Mouse (Mus musculus) heart, embryonic 13.5 days (tissue): ENCODE measurements around the gene Smyd3. TPM values are rescaled to one million over a fixed set of nuclear protein-coding genes. Genes with fewer than 3 reads are reported as not detected.
A peak's percentile ranks its signal among the peaks of the same experiment; 100 is the strongest.

Experiments
- ATAC-seq: fragments of 200-750 bp; cut with Nextera tagmentation; 2 replicates; pipeline ENCODE4 v1.8.0; 2017; ENCODE audit warnings: moderate TSS enrichment; ENCODE audit not compliant: insufficient number of reproducible peaks, low FRiP score, low TSS enrichment; ENCODE audit errors: extremely low read depth
- H3K27ac ChIP-seq: fragments of 300-500 bp; sonication (generic); replicated peaks from 2 replicates; pipeline ENCODE4 v1.5.1; 2015; ENCODE audit warnings: moderate library complexity, mild to moderate bottlenecking, inconsistent platforms
- H3K27me3 ChIP-seq: fragments of 300-500 bp; sonication (generic); replicated peaks from 2 replicates; pipeline ENCODE4 v1.6.1; 2015; ENCODE audit warnings: mild to moderate bottlenecking, inconsistent platforms
- H3K36me3 ChIP-seq: fragments of 300-500 bp; sonication (generic); 2 replicates; pipeline ENCODE4 v1.6.1; 2015; ENCODE audit warnings: mild to moderate bottlenecking, inconsistent platforms
- H3K4me1 ChIP-seq: fragments of 300-500 bp; sonication (generic); 2 replicates; pipeline ENCODE4 v1.6.1; 2015; ENCODE audit warnings: inconsistent platforms
- H3K4me2 ChIP-seq: fragments of 300-500 bp; sonication (generic); 2 replicates; pipeline ENCODE4 v1.6.1; 2015; ENCODE audit warnings: inconsistent platforms, mild to moderate bottlenecking, moderate library complexity
- H3K4me3 ChIP-seq: fragments of 300-500 bp; sonication (generic); 2 replicates; pipeline ENCODE4 v1.5.1; 2015; ENCODE audit warnings: moderate library complexity, mild to moderate bottlenecking, inconsistent platforms
- H3K9ac ChIP-seq: fragments of 300-500 bp; sonication (generic); 2 replicates; pipeline ENCODE4 v1.6.1; 2015; ENCODE audit warnings: inconsistent platforms, mild to moderate bottlenecking, moderate library complexity
- H3K9me3 ChIP-seq: fragments of 300-500 bp; sonication (generic); 2 replicates; pipeline ENCODE4 v1.6.1; 2016; ENCODE audit warnings: inconsistent platforms
- WGBS: fragments of 180-500 bp; shearing (Covaris S2); methylation state at CpG from one replicate; pipeline ENCODE4 v1.1.7; 2015; ENCODE audit warnings: mixed read lengths; 5-methylcytosine and 5-hydroxymethylcytosine counted together
- polyA plus RNA-seq: library from polyadenylated mRNA; unstranded; fragments of >200 nt; fragmentation: Nextera tagmentation; extraction: Ambion mirVana; gene quantifications from 2 replicates; pipeline ENCODE4 v1.2.1, GENCODE M21; 2015

Smyd3 gene
- polyA plus RNA-seq, 1 experiment from 2014 or later: 9.6 TPM

GRCm38 (mm10) chr1:179485784-179486540, 31.9 kb downstream of the Smyd3 start:
- Histone ChIP-seq H3K4me2 (no peak overlapping the region), H3K27me3 (no peaks in the 10 kb centered on the region), H3K9ac (no peak overlapping the region), H3K36me3 (no peaks in the 10 kb centered on the region), H3K4me3 (no peak overlapping the region), H3K9me3 (no peaks in the 10 kb centered on the region; the same call in 1 of the 2 replicates), H3K27ac (peak overlapping the region; percentile 70), H3K4me1 (peaks cover 28% of the 10 kb centered on the region)
- WGBS: 24% methylated on average over 3 of the region's 3 CpGs
- ATAC-seq: no peak

- Histone ChIP-seq H3K27ac (no peak overlapping the region), H3K36me3 (no peaks in the 10 kb centered on the region), H3K27me3 (no peaks in the 10 kb centered on the region), H3K4me3 (no peak overlapping the region), H3K9ac (no peak overlapping the region), H3K4me1 (peaks cover 16% of the 10 kb centered on the region), H3K4me2 (no peak overlapping the region), H3K9me3 (no peaks in the 10 kb centered on the region)
- ATAC-seq: no peak
- 78% methylated on average over 4 of the region's 4 CpGs for WGBS
Observed at GRCm38 (mm10) chr1:179480862-179481261, 37.0 kb downstream of the Smyd3 start.

- Histone ChIP-seq H3K4me1 (peaks cover 24% of the 10 kb centered on the region), H3K36me3 (peaks cover 9% of the 10 kb centered on the region), H3K9me3 (peaks cover 9% of the 10 kb centered on the region), H3K27me3 (no peaks in the 10 kb centered on the region), H3K9ac (no peak overlapping the region), H3K27ac (no peak overlapping the region), H3K4me3 (no peak overlapping the region), H3K4me2 (no peak overlapping the region)
- 66% methylated on average over 5 of the region's 5 CpGs for WGBS
- no peak for ATAC-seq
Observed at GRCm38 (mm10) chr1:179477157-179477902, 40.5 kb downstream of the Smyd3 start.

GRCm38 (mm10) chr1:179476461-179477156, 41.2 kb downstream of the Smyd3 start:
- H3K27me3 ChIP-seq: no peaks in the 10 kb centered on the region
- peaks cover 17% of the 10 kb centered on the region for H3K36me3 ChIP-seq
- no peak overlapping the region for H3K4me3 ChIP-seq
- ATAC-seq: no peak
- H3K4me1 ChIP-seq: peaks cover 24% of the 10 kb centered on the region
- H3K9me3 ChIP-seq: peaks cover 12% of the 10 kb centered on the region
- WGBS: 44% methylated on average over 6 of the region's 6 CpGs
- 0 out of 2 replicates have a peak overlapping the region, but pooled peaks have one; percentile 3 for H3K4me2 ChIP-seq
- H3K9ac ChIP-seq: no peak overlapping the region
- no peak overlapping the region; the same call in 1 of the 2 replicates for H3K27ac ChIP-seq

GRCm38 (mm10) chr1:179474776-179475175, 43.1 kb downstream of the Smyd3 start:
- peaks cover 17% of the 10 kb centered on the region for H3K36me3 ChIP-seq
- peaks cover 19% of the 10 kb centered on the region for H3K9me3 ChIP-seq
- WGBS: 46% methylated on average over 8 of the region's 8 CpGs
- H3K4me2 ChIP-seq: no peak overlapping the region
- H3K27me3 ChIP-seq: no peaks in the 10 kb centered on the region
- peaks cover 19% of the 10 kb centered on the region for H3K4me1 ChIP-seq
- no peak overlapping the region for H3K4me3 ChIP-seq
- ATAC-seq: no peak
- no peak overlapping the region for H3K27ac ChIP-seq
- H3K9ac ChIP-seq: no peak overlapping the region

GRCm38 (mm10) chr1:179473920-179474643, 43.8 kb downstream of the Smyd3 start:
- Histone ChIP-seq H3K9me3 (peaks cover 19% of the 10 kb centered on the region), H3K4me3 (no peak overlapping the region), H3K4me1 (peaks cover 19% of the 10 kb centered on the region), H3K36me3 (peaks cover 17% of the 10 kb centered on the region), H3K4me2 (no peak overlapping the region), H3K9ac (no peak overlapping the region), H3K27me3 (no peaks in the 10 kb centered on the region), H3K27ac (no peak overlapping the region)
- WGBS: 66% methylated on average over 17 of the region's 17 CpGs
- ATAC-seq: no peak

- Histone ChIP-seq H3K4me1 (no peaks in the 10 kb centered on the region), H3K36me3 (peaks cover 14% of the 10 kb centered on the region), H3K9me3 (peaks cover 16% of the 10 kb centered on the region), H3K9ac (no peak overlapping the region), H3K4me3 (no peak overlapping the region), H3K27me3 (no peaks in the 10 kb centered on the region), H3K27ac (no peak overlapping the region), H3K4me2 (no peak overlapping the region)
- ATAC-seq: no peak
- 92% methylated on average over 8 of the region's 8 CpGs for WGBS
Observed at GRCm38 (mm10) chr1:179467970-179468369, 49.9 kb downstream of the Smyd3 start.

- H3K27me3 ChIP-seq: no peaks in the 10 kb centered on the region
- H3K9me3 ChIP-seq: no peaks in the 10 kb centered on the region
- no peak overlapping the region for H3K4me2 ChIP-seq
- 76% methylated on average over 5 of the region's 5 CpGs for WGBS
- H3K36me3 ChIP-seq: no peaks in the 10 kb centered on the region
- H3K4me3 ChIP-seq: no peak overlapping the region
- ATAC-seq: no peak
- H3K9ac ChIP-seq: no peak overlapping the region
- no peak overlapping the region for H3K27ac ChIP-seq
- no peaks in the 10 kb centered on the region for H3K4me1 ChIP-seq
Observed at GRCm38 (mm10) chr1:179462376-179462775, 55.5 kb downstream of the Smyd3 start.

GRCm38 (mm10) chr1:179461019-179461814, 56.6 kb downstream of the Smyd3 start:
- H3K27me3 ChIP-seq: no peaks in the 10 kb centered on the region
- ATAC-seq: no peak
- no peak overlapping the region for H3K4me2 ChIP-seq
- 83% methylated on average over 22 of the region's 22 CpGs for WGBS
- H3K4me3 ChIP-seq: no peak overlapping the region
- no peak overlapping the region for H3K9ac ChIP-seq
- H3K4me1 ChIP-seq: 0 out of 2 replicates have a peak, but pooled peaks cover 4% of the 10 kb centered on the region
- H3K36me3 ChIP-seq: no peaks in the 10 kb centered on the region
- H3K9me3 ChIP-seq: no peaks in the 10 kb centered on the region
- no peak overlapping the region for H3K27ac ChIP-seq

GRCm38 (mm10) chr1:179458987-179459368, 58.9 kb downstream of the Smyd3 start:
- Histone ChIP-seq H3K4me3 (no peak overlapping the region), H3K9ac (no peak overlapping the region), H3K9me3 (no peaks in the 10 kb centered on the region), H3K27me3 (no peaks in the 10 kb centered on the region), H3K4me2 (no peak overlapping the region), H3K36me3 (no peaks in the 10 kb centered on the region), H3K4me1 (peaks cover 14% of the 10 kb centered on the region), H3K27ac (peak overlapping the region; percentile 56)
- 73% methylated on average over 10 of the region's 10 CpGs for WGBS
- no peak for ATAC-seq
